Mouse (Mus musculus): ENCODE data around the gene Vsig1. TPM values are rescaled to one million over a fixed set of nuclear protein-coding genes. Genes with fewer than 3 reads are reported as not detected.

Vsig1 gene
- not detected in 2 replicates for polyA plus RNA-seq (2016; fragmentation: Nextera tagmentation; extraction: Ambion mirVana)

DNA sequence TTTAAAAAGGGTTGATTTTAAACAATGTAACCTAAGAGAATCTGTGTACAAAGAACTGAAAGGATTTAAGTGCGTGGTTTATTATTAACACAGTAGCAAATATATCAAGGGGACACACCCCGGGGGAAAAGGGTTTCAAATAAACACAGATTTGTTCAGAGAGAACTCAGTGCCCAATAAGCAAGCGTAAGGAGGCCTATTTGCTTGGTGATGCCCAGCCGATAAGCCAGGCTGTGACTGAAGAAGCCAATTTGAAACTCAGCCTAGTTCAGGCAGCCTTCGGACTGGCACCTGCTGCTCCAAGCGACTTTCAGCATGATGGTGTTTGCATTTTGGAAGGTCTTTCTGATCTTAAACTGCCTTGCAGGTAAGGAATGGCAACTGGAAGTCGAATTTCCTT, at the start of gene Vsig1:
Vsig1 (plus strand) TSS at position 249 of the 400 bp plus-strand sequence.
- no peak for DNase-seq (ENCODE audit: low spot score)
- 69% methylated on average over 7 of the region's 7 CpGs for WGBS
- Histone ChIP-seq H3K4me3 (no peak within 1 kb of the TSS), H3K27me3 (replicated peaks; ENCODE audit: low read depth, poor library complexity, severe bottlenecking) (peaks cover 68% of the 10 kb centered on the region), H3K36me3 (replicated peaks) (no peaks in the 10 kb centered on the region), H3K9me3 (no peaks in the 10 kb centered on the region), H3K27ac (replicated peaks) (no peak within 1 kb of the TSS), H3K4me1 (no peaks in the 10 kb centered on the region)

DNA sequence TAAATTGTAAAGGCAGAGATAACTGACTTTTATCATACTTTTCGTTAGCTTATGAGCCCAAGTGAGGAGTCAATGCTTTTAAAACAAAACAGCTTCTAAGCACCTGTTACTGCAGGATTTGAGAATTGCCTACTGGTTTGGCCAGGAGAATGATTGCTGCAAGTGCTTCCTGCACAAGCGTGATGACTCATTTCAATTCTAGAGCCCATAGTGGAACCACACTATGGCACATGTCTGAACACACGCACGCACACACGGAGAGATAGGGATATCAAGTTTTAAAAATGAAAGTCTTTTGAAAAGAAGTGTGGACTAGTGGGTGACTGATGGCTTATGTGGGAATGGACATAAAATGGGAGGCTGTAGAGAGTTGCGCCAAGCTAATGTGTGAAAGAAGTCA, 44.6 kb upstream of the Vsig1 start:
- H3K4me3 ChIP-seq = no peak overlapping the region
- no peak overlapping the region for H3K27ac ChIP-seq (replicated peaks)
- no peaks in the 10 kb centered on the region for H3K36me3 ChIP-seq (replicated peaks)
- H3K9me3 ChIP-seq = no peaks in the 10 kb centered on the region
- peaks cover 47% of the 10 kb centered on the region for H3K27me3 ChIP-seq (replicated peaks; ENCODE audit: low read depth, poor library complexity, severe bottlenecking)
- H3K4me1 ChIP-seq = no peaks in the 10 kb centered on the region
- 92% methylated on average over 6 of the region's 6 CpGs for WGBS
- DNase-seq (ENCODE audit: low spot score) = no peak

DNA sequence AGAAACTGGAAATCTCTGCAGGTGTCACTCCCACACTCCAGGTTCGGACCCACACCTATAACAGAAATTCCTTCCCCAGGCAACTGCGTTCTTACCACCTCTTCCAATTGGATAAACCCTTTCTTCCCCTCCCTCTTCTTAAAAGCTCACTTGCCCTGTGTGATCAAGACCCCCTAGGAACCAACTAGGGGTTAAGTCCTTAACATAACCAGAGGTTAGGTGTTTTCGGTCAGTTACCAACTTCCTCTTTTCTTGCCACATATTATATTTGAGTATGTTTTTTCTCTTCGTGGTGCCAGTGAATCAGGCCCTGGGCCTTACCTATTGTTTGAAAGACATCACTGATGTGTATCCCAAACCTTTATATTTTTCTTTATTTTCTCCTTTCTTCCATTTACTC, 44.0 kb upstream of the Vsig1 start:
- no peak for DNase-seq (ENCODE audit: low spot score)
- Histone ChIP-seq H3K4me3 (no peak overlapping the region), H3K27ac (replicated peaks) (no peak overlapping the region), H3K27me3 (replicated peaks; ENCODE audit: low read depth, poor library complexity, severe bottlenecking) (peaks cover 47% of the 10 kb centered on the region), H3K36me3 (replicated peaks) (no peaks in the 10 kb centered on the region), H3K9me3 (no peaks in the 10 kb centered on the region), H3K4me1 (no peaks in the 10 kb centered on the region)
- 92% methylated on average over 4 of the region's 4 CpGs for WGBS

DNA sequence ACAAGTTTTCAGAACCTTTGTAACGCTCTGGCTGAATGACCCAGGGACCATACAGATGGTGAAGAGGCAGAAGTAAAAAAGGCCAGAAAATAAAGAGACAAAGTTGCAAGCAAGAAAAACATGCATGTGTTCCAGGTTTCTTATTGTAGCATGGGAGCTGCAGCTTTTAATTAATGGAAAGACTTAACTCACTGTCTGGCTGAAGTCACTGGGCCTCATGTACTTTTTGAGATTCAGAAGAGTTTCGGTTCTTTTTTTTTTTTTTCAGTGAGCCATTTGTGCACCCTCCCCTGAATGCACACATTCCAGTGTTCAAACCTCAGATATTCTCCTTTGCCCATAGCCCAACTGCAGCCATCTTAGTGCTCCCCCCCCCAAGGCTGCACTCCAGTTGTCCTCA, 20.2 kb upstream of the Vsig1 start:
- H3K36me3 ChIP-seq (replicated peaks) = no peaks in the 10 kb centered on the region
- no peaks in the 10 kb centered on the region for H3K9me3 ChIP-seq
- WGBS = 63% methylated on average over 2 of the region's 2 CpGs
- no peaks in the 10 kb centered on the region for H3K4me1 ChIP-seq
- peaks cover 86% of the 10 kb centered on the region for H3K27me3 ChIP-seq (replicated peaks; ENCODE audit: low read depth, poor library complexity, severe bottlenecking)
- no peak for DNase-seq (ENCODE audit: low spot score)
- H3K4me3 ChIP-seq = no peak overlapping the region
- H3K27ac ChIP-seq (replicated peaks) = no peak overlapping the region

DNA sequence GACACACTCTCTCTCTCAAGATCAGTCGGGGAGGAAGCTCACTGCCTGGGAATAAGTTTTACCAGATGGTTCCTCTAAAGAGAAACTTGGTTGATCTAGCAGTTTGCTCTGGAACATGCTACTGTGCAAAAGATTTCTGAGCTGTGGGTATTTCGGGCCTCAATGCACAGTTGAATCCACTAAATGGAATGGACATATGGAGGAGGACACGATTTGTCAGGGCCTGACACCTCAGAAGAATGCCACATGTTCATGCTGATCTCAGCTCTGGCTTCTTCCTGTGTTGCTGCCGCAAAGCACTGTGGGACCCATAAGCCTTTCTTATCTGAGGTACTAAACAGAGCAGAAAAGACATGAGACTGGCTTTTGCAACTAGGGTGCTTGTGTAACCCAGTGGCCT, 15.6 kb upstream of the Vsig1 start:
- Histone ChIP-seq H3K9me3 (no peaks in the 10 kb centered on the region), H3K27ac (replicated peaks) (no peak overlapping the region), H3K4me3 (no peak overlapping the region), H3K4me1 (no peaks in the 10 kb centered on the region), H3K36me3 (replicated peaks) (no peaks in the 10 kb centered on the region), H3K27me3 (replicated peaks; ENCODE audit: low read depth, poor library complexity, severe bottlenecking) (peaks cover 49% of the 10 kb centered on the region)
- DNase-seq (ENCODE audit: low spot score) = no peak
- WGBS = 91% methylated on average over 4 of the region's 4 CpGs

DNA sequence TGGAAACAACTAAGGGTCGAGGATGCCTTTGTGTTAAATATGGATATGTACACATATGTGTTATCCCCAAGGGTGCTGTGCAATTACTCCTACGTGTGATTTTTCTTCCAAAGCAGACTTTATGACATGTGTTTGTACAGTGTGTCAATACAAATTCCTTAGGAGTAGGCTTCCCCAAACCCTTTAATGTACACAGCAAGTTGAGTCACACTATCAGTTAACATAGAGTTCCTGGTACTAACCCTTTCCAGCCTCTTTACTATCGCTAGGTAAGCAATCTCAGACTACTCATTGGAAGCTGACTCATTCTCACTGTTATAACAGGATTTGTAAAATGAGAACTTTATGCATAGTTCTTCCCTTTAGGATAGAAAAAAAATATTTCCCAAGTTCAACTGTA, 3.9 kb upstream of the Vsig1 start:
- Histone ChIP-seq H3K36me3 (replicated peaks) (no peaks in the 10 kb centered on the region), H3K4me3 (no peak overlapping the region), H3K4me1 (no peaks in the 10 kb centered on the region), H3K27ac (replicated peaks) (no peak overlapping the region), H3K9me3 (no peaks in the 10 kb centered on the region), H3K27me3 (replicated peaks; ENCODE audit: low read depth, poor library complexity, severe bottlenecking) (peaks cover 61% of the 10 kb centered on the region)
- no peak for DNase-seq (ENCODE audit: low spot score)
- WGBS = 84% methylated on average over 3 of the region's 3 CpGs

DNA sequence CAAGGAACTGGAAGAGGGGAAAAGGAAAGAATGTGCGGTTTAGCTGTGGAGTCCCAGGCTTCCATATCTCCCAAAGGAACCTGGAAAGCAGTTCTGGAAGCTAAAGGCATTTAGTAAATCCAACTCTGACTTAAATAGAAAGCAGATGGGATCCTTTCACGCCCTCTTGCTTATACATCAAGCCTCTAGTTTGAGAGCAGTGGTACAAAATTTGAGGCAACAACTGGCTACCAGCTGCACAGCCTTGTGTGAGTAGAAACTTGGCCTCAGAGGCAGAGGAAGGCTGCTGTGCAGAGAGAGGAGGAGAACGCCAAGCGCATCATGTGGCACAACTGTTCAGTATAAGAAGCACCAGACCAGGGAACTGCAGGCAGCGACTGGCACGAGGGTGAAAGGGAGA, 13.9 kb downstream of the Vsig1 start:
- Histone ChIP-seq H3K36me3 (replicated peaks) (no peaks in the 10 kb centered on the region), H3K4me1 (no peaks in the 10 kb centered on the region), H3K4me3 (no peak overlapping the region), H3K9me3 (no peaks in the 10 kb centered on the region), H3K27me3 (replicated peaks; ENCODE audit: low read depth, poor library complexity, severe bottlenecking) (peaks cover 98% of the 10 kb centered on the region), H3K27ac (replicated peaks) (no peak overlapping the region)
- DNase-seq (ENCODE audit: low spot score) = no peak
- 80% methylated on average over 6 of the region's 6 CpGs for WGBS

DNA sequence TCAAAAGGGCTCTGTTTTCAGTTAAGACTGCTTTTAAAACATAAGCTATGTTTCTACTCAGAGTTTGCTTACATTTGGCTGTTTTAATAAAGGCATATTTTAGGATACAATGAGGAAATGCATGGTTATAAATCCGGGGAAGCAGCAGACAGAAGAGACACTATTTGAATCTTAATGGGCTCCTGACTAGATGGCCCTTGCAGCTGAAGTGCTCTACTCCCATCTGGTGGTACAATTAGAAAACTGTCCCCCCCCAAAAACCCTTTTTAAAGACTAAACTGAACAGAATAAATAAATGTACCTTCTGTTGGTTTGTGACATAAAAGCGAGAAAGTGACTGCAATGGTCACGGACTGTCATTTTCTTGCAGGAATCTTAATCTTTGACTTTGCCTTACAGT, 24.7 kb downstream of the Vsig1 start:
- Histone ChIP-seq H3K36me3 (replicated peaks) (no peaks in the 10 kb centered on the region), H3K4me1 (no peaks in the 10 kb centered on the region), H3K27me3 (replicated peaks; ENCODE audit: low read depth, poor library complexity, severe bottlenecking) (peaks cover 98% of the 10 kb centered on the region), H3K27ac (replicated peaks) (no peak overlapping the region), H3K4me3 (no peak overlapping the region), H3K9me3 (no peaks in the 10 kb centered on the region)
- WGBS = 78% methylated on average over 3 of the region's 3 CpGs
- DNase-seq (ENCODE audit: low spot score) = no peak

DNA sequence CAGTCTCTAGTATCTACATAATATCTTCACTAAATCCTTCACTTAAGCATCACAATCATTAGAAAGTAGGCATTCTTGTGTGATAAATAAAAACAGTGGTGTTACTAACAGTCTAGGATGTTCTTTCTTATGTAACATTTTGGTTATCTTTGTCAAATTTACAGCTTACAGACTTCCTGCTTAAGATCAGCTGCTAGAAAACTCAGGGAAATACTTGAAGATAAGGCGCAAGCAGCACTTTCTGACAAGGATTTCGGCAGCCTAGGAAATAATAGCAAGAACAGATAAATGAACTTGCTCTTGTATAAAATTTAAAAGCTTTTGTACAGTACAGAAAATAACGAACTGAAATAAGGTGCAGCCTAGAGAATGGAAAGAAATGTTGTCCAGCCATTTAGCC, 25.9 kb downstream of the Vsig1 start:
- WGBS = 86% methylated on average over 3 of the region's 3 CpGs
- no peak overlapping the region for H3K27ac ChIP-seq (replicated peaks)
- H3K36me3 ChIP-seq (replicated peaks) = no peaks in the 10 kb centered on the region
- no peaks in the 10 kb centered on the region for H3K4me1 ChIP-seq
- H3K27me3 ChIP-seq (replicated peaks; ENCODE audit: low read depth, poor library complexity, severe bottlenecking) = peaks cover 97% of the 10 kb centered on the region
- H3K4me3 ChIP-seq = no peak overlapping the region
- no peak for DNase-seq (ENCODE audit: low spot score)
- H3K9me3 ChIP-seq = no peaks in the 10 kb centered on the region

DNA sequence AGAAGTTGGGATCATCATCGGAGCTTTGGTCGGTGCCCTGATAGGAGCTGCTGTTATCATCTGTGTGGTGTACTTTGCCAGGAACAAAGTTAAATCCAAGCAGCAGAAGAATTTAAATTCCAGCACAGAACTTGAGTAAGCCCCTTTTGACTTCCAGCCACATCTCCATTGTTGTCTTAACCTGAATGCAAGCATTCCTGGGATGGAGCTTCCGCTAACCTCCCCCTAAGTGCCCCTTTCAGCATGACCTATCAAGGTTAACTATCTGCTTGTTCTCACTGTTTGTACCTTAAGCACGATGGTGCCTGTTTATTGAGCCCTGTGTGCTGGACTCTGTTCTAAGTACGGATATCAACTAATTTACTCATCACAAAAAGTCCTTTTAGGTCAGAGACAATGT, 28.9 kb downstream of the Vsig1 start:
- H3K27me3 ChIP-seq (replicated peaks; ENCODE audit: low read depth, poor library complexity, severe bottlenecking) = peaks cover 92% of the 10 kb centered on the region
- 78% methylated on average over 5 of the region's 5 CpGs for WGBS
- no peak overlapping the region for H3K4me3 ChIP-seq
- no peaks in the 10 kb centered on the region for H3K36me3 ChIP-seq (replicated peaks)
- H3K27ac ChIP-seq (replicated peaks) = no peak overlapping the region
- no peak for DNase-seq (ENCODE audit: low spot score)
- H3K4me1 ChIP-seq = no peaks in the 10 kb centered on the region
- no peaks in the 10 kb centered on the region for H3K9me3 ChIP-seq

DNA sequence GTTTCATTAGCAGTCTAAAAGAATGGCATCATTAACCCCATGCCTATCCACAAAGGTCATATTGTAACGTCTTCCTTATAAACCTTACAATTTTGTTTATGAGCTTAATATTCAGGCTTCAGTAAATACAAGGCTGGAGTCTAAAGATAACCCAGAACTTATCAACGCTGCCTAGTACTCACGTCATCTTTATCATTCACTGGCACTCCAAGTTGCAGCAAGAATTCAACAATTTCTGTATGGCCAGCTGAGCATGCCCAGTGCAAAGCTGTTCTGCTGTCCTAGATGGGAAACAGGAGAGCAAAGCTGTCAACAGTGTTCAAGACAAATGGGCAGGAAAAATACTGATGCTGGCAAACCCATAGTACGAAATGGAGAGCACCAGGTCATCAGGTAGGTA, 46.2 kb downstream of the Vsig1 start:
- peaks cover 92% of the 10 kb centered on the region for H3K27me3 ChIP-seq (replicated peaks; ENCODE audit: low read depth, poor library complexity, severe bottlenecking)
- no peak for DNase-seq (ENCODE audit: low spot score)
- H3K4me3 ChIP-seq = no peak overlapping the region
- H3K9me3 ChIP-seq = no peaks in the 10 kb centered on the region
- WGBS = 90% methylated on average over 4 of the region's 4 CpGs
- H3K4me1 ChIP-seq = peaks cover 3% of the 10 kb centered on the region; the same call in 1 of the 2 replicates
- H3K27ac ChIP-seq (replicated peaks) = no peak overlapping the region
- peaks cover 15% of the 10 kb centered on the region for H3K36me3 ChIP-seq (replicated peaks)

DNA sequence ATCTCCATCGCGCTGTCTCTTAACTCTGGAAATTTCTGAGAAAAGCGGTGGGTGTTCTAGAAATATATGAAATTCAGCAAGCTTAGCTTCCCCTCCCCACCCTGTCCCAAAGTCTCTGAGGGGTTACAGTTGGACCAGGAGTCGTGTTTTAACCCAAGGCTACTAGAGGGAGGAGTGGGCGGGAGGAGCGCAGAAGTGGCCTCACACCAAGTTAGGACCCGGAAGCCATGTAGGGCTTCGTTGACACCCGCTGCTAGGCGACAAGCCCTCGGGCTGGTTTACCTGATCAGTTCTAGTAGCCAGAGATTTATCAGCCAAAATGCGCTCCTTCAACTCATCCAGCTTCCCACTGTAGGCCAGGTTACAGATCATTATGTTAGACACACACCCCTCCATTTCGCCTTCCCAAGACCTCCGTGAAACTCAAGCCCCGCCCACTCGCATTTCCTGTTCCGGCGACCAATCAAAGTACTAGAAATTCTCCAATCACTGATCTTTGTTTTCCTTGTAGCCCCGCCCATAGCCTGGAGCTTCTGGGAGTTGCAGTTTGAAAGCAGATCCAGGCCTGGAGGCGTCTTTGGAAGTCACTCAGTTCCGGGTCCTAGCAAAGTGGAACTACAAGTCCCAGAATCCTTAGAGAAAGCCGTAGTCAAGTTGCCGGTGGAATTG, 49.0 kb downstream of the Vsig1 start, which contains the start of the genes Psmd10 and Atg4a:
Psmd10 (minus strand) TSS at position 457 of the 669 bp plus-strand sequence.
Atg4a (plus strand) TSS at position 636 of the 669 bp plus-strand sequence.
- H3K9me3 ChIP-seq = no peaks in the 10 kb centered on the region
- H3K4me1 ChIP-seq = peaks cover 3% of the 10 kb centered on the region; the same call in 1 of the 2 replicates
- H3K4me3 ChIP-seq = peak within 1 kb of the TSS; percentile 61
- peak within 1 kb of the TSS; percentile 74 for H3K27ac ChIP-seq (replicated peaks)
- peak; percentile 91 for DNase-seq (ENCODE audit: low spot score)
- H3K36me3 ChIP-seq (replicated peaks) = peaks cover 5% of the 10 kb centered on the region
- WGBS = 23% methylated on average over 23 of the region's 23 CpGs
- H3K27me3 ChIP-seq (replicated peaks; ENCODE audit: low read depth, poor library complexity, severe bottlenecking) = peaks cover 82% of the 10 kb centered on the region

DNA sequence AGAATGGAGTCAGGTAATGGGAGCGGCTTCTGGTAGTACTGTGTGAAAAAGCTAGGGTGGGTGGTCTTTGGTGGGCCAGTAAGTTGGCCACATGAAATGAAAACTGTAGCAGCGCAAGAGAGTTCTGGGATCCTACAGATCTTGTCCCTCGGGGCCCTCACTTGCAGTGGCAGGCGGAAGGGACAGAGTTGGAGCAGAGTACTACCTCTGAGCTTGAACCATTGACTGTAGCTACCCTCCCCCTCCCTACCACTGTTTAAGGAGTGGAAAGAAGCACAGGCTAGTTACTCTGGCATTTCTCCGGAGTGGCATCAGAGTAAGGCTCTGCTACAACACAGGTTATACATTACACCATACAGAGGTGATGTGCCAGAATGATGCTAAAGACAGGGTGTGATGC, 49.6 kb downstream of the Vsig1 start:
- H3K4me3 ChIP-seq = peak overlapping the region; percentile 61
- DNase-seq (ENCODE audit: low spot score) = no peak
- H3K27ac ChIP-seq (replicated peaks) = no peak overlapping the region; the same call in 1 of the 2 replicates
- peaks cover 5% of the 10 kb centered on the region for H3K36me3 ChIP-seq (replicated peaks)
- H3K4me1 ChIP-seq = peaks cover 3% of the 10 kb centered on the region; the same call in 1 of the 2 replicates
- H3K9me3 ChIP-seq = no peaks in the 10 kb centered on the region
- WGBS = 29% methylated on average over 5 of the region's 5 CpGs
- H3K27me3 ChIP-seq (replicated peaks; ENCODE audit: low read depth, poor library complexity, severe bottlenecking) = peaks cover 76% of the 10 kb centered on the region

All from embryonic facial prominence, embryonic 10.5 days (tissue).